Mouse (Mus musculus) liver, embryonic 14 days (tissue): ENCODE data around the gene Zfp871. TPM values are rescaled to one million over a fixed set of nuclear protein-coding genes. Genes with fewer than 3 reads are reported as not detected.

Experiments
- polyA plus RNA-seq: library from polyadenylated mRNA; depleted of rRNA; stranded (reverse); fragments of >200 nt; gene quantifications from 2 replicates; pipeline ENCODE4 v1.2.3, GENCODE M21; 2012; rRNA removed

Zfp871 gene
- polyA plus RNA-seq: 7.6 and 9.3 TPM in 2 replicates

DNA sequence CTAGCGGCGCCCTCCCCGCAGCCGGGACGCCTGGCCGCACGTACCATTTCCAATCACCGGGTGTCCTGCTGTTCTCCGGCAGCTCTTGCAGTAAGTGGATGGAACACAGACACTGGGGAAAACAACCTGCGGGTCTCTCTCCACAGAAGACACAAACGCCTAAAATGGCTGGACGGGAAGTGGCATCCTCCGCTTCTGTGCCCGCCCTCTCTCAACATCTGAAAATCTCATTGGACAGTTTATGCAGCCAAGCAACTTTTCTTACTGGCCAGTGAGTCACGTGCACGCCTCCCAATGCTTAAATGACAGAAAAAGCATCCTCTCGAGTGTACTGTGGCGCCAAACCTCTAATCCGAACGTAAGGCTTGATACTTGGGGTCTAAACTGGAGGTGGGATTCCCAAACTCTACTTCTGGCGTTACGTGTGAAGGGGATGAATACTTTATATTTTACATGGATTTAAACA, at the start of gene Zfp871:
Zfp871 (minus strand) TSS at position 194 of the 466 bp plus-strand sequence.

GRCm38 (mm10) chr17:32829540-32830417, 41.7 kb upstream of the Zfp871 start, which contains the start of gene Zfp799:
Zfp799 (minus strand) TSS chr17:32830261.

GRCm38 (mm10) chr17:32809544-32810374, 21.7 kb upstream of the Zfp871 start, which contains the start of gene Zfp811:
Zfp811 (minus strand) TSS chr17:32809931.

Other genes starting within 250 kb of the Zfp871 start
- not detected in 2 replicates for gene Cyp4f37, start 167.0 kb downstream of the Zfp871 start, polyA plus RNA-seq
- gene Cyp4f40, start 129.4 kb downstream of the Zfp871 start, polyA plus RNA-seq: not detected in 2 replicates
- 3.5 and 4.0 TPM in 2 replicates for gene Cyp4f15, start 102.7 kb downstream of the Zfp871 start, polyA plus RNA-seq
- 0.11 and 0.17 TPM in 2 replicates for gene Zfp811, start 21.6 kb upstream of the Zfp871 start, polyA plus RNA-seq
- 1.0 TPM in 2 replicates for gene Zfp799, start 42.0 kb upstream of the Zfp871 start, polyA plus RNA-seq
- gene Zfp870, start 103.4 kb upstream of the Zfp871 start, polyA plus RNA-seq: 0.90 and 0.93 TPM in 2 replicates
- gene Cyp4f14, start 129.1 kb upstream of the Zfp871 start, polyA plus RNA-seq: not detected in 2 replicates
- gene Cyp4f13, start 159.1 kb upstream of the Zfp871 start, polyA plus RNA-seq: 3.7 and 3.9 TPM in 2 replicates
- gene Zfp472, start 177.5 kb upstream of the Zfp871 start, polyA plus RNA-seq: 2.7 and 3.1 TPM in 2 replicates
- 1.9 and 2.1 TPM in 2 replicates for gene Zfp952, start 204.8 kb upstream of the Zfp871 start, polyA plus RNA-seq
- gene Zfp763, start 245.1 kb upstream of the Zfp871 start, polyA plus RNA-seq: 1.3 and 1.5 TPM in 2 replicates